Mouse (Mus musculus) neural tube, embryonic 15.5 days (tissue): ENCODE data around the gene Selp. TPM values are rescaled to one million over a fixed set of nuclear protein-coding genes. Genes with fewer than 3 reads are reported as not detected.

ENCODE experiments used
- ATAC-seq: fragments of 200-750 bp; cut with Nextera tagmentation; 2 replicates; pipeline ENCODE4 v1.8.0; 2017; ENCODE audit warnings: mild to moderate bottlenecking, moderate TSS enrichment, moderate library complexity; ENCODE audit not compliant: low FRiP score
- H3K27ac ChIP-seq: fragments of 300-500 bp; sonication (generic); replicated peaks from 2 replicates; pipeline ENCODE4 v1.5.1; 2015; ENCODE audit warnings: mild to moderate bottlenecking, inconsistent platforms
- H3K27me3 ChIP-seq: fragments of 300-500 bp; sonication (generic); replicated peaks from 2 replicates; pipeline ENCODE4 v1.6.1; 2015; ENCODE audit warnings: inconsistent platforms
- H3K36me3 ChIP-seq: fragments of 300-500 bp; sonication (generic); 2 replicates; pipeline ENCODE4 v1.6.1; 2015; ENCODE audit warnings: inconsistent platforms
- H3K4me1 ChIP-seq: fragments of 300-500 bp; sonication (generic); 2 replicates; pipeline ENCODE4 v1.6.1; 2015; ENCODE audit warnings: inconsistent platforms
- H3K4me2 ChIP-seq: fragments of 300-500 bp; sonication (generic); 2 replicates; pipeline ENCODE4 v1.6.1; 2015; ENCODE audit warnings: inconsistent platforms, mild to moderate bottlenecking, moderate library complexity
- H3K4me3 ChIP-seq: fragments of 300-500 bp; sonication (generic); replicated peaks from 2 replicates; pipeline ENCODE4 v1.5.1; 2015; ENCODE audit warnings: mild to moderate bottlenecking, inconsistent platforms
- H3K9ac ChIP-seq: fragments of 300-500 bp; sonication (generic); replicated peaks from 2 replicates; pipeline ENCODE4 v1.6.1; 2015; ENCODE audit warnings: mild to moderate bottlenecking, inconsistent platforms
- H3K9me3 ChIP-seq: fragments of 300-500 bp; sonication (generic); replicated peaks from 2 replicates; pipeline ENCODE4 v1.6.1; 2016; ENCODE audit warnings: inconsistent platforms
- WGBS: fragments of 180-500 bp; shearing (Covaris S2); methylation state at CpG from one replicate; pipeline ENCODE4 v1.1.7; 2015; ENCODE audit warnings: mixed read lengths; 5-methylcytosine and 5-hydroxymethylcytosine counted together
- polyA plus RNA-seq: library from polyadenylated mRNA; unstranded; fragments of >200 nt; fragmentation: Nextera tagmentation; extraction: Ambion mirVana; gene quantifications from 2 replicates; pipeline ENCODE4 v1.2.1, GENCODE M21; 2015

Selp gene
- polyA plus RNA-seq, 1 experiment from 2014 or later = not detected

- no peak overlapping the region for H3K9ac ChIP-seq
- H3K4me3 ChIP-seq = no peak overlapping the region
- WGBS = 86% methylated on average over 3 of the region's 3 CpGs
- no peaks in the 10 kb centered on the region for H3K9me3 ChIP-seq
- H3K4me1 ChIP-seq = no peaks in the 10 kb centered on the region
- H3K27ac ChIP-seq = no peak overlapping the region
- H3K36me3 ChIP-seq = no peaks in the 10 kb centered on the region
- no peak for ATAC-seq
- H3K27me3 ChIP-seq = no peaks in the 10 kb centered on the region
- H3K4me2 ChIP-seq = no peak overlapping the region
Observed at GRCm38 (mm10) chr1:164119892-164120776, 5.1 kb downstream of the Selp start.

GRCm38 (mm10) chr1:164120777-164121158, 5.7 kb downstream of the Selp start:
- Histone ChIP-seq H3K9ac (no peak overlapping the region), H3K36me3 (no peaks in the 10 kb centered on the region), H3K4me2 (no peak overlapping the region), H3K9me3 (no peaks in the 10 kb centered on the region), H3K4me3 (no peak overlapping the region), H3K27ac (no peak overlapping the region), H3K27me3 (no peaks in the 10 kb centered on the region), H3K4me1 (no peaks in the 10 kb centered on the region)
- WGBS = 91% methylated on average over 3 of the region's 3 CpGs
- no peak for ATAC-seq

- WGBS = 62% methylated on average over 3 of the region's 3 CpGs
- ATAC-seq = no peak
- Histone ChIP-seq H3K27me3 (no peaks in the 10 kb centered on the region), H3K4me3 (no peak overlapping the region), H3K9me3 (no peaks in the 10 kb centered on the region), H3K4me2 (no peak overlapping the region), H3K9ac (no peak overlapping the region), H3K27ac (no peak overlapping the region), H3K36me3 (no peaks in the 10 kb centered on the region), H3K4me1 (no peaks in the 10 kb centered on the region)
Observed at GRCm38 (mm10) chr1:164123836-164124235, 8.8 kb downstream of the Selp start.

GRCm38 (mm10) chr1:164130013-164130412, 14.9 kb downstream of the Selp start:
- H3K9ac ChIP-seq = no peak overlapping the region
- no peak overlapping the region for H3K27ac ChIP-seq
- H3K4me2 ChIP-seq = no peak overlapping the region
- no peak overlapping the region for H3K4me3 ChIP-seq
- WGBS = 66% methylated on average over 3 of the region's 3 CpGs
- H3K9me3 ChIP-seq = no peaks in the 10 kb centered on the region
- H3K27me3 ChIP-seq = no peaks in the 10 kb centered on the region
- ATAC-seq = no peak
- H3K4me1 ChIP-seq = no peaks in the 10 kb centered on the region
- no peaks in the 10 kb centered on the region for H3K36me3 ChIP-seq

- ATAC-seq = no peak
- no peaks in the 10 kb centered on the region for H3K9me3 ChIP-seq
- 85% methylated on average over 1 of the region's 1 CpGs for WGBS
Observed at GRCm38 (mm10) chr1:164132609-164133008, 17.5 kb downstream of the Selp start.

GRCm38 (mm10) chr1:164134101-164134500, 19.0 kb downstream of the Selp start:
- Histone ChIP-seq H3K9me3 (no peaks in the 10 kb centered on the region), H3K9ac (no peak overlapping the region), H3K4me3 (no peak overlapping the region), H3K27ac (no peak overlapping the region), H3K36me3 (no peaks in the 10 kb centered on the region), H3K27me3 (no peaks in the 10 kb centered on the region), H3K4me1 (no peaks in the 10 kb centered on the region; the same call in 1 of the 2 replicates), H3K4me2 (no peak overlapping the region)
- 89% methylated on average over 6 of the region's 6 CpGs for WGBS
- ATAC-seq = no peak

More at GRCm38 (mm10) chr1:164132609-164133008, 17.5 kb downstream of the Selp start:
- Histone ChIP-seq H3K27me3 (no peaks in the 10 kb centered on the region), H3K27ac (no peak overlapping the region), H3K4me1 (no peaks in the 10 kb centered on the region), H3K4me2 (no peak overlapping the region), H3K4me3 (no peak overlapping the region), H3K36me3 (no peaks in the 10 kb centered on the region), H3K9ac (no peak overlapping the region)

GRCm38 (mm10) chr1:164135360-164135759, 20.3 kb downstream of the Selp start:
- ATAC-seq = no peak
- Histone ChIP-seq H3K27me3 (no peaks in the 10 kb centered on the region), H3K9me3 (no peaks in the 10 kb centered on the region), H3K27ac (no peak overlapping the region), H3K4me3 (no peak overlapping the region), H3K4me2 (no peak overlapping the region), H3K9ac (no peak overlapping the region), H3K36me3 (no peaks in the 10 kb centered on the region), H3K4me1 (no peaks in the 10 kb centered on the region; the same call in 1 of the 2 replicates)
- WGBS = 85% methylated on average over 5 of the region's 5 CpGs

- no peak overlapping the region for H3K4me2 ChIP-seq
- H3K9ac ChIP-seq = no peak overlapping the region
- H3K4me3 ChIP-seq = no peak overlapping the region
- no peaks in the 10 kb centered on the region for H3K9me3 ChIP-seq
- H3K36me3 ChIP-seq = no peaks in the 10 kb centered on the region
- 83% methylated on average over 11 of the region's 11 CpGs for WGBS
- H3K27ac ChIP-seq = no peak overlapping the region
- H3K4me1 ChIP-seq = no peaks in the 10 kb centered on the region; the same call in 1 of the 2 replicates
- H3K27me3 ChIP-seq = no peaks in the 10 kb centered on the region
- ATAC-seq = no peak
Observed at GRCm38 (mm10) chr1:164135960-164136359, 20.9 kb downstream of the Selp start.

- H3K4me1 ChIP-seq = no peaks in the 10 kb centered on the region; the same call in 1 of the 2 replicates
- 81% methylated on average over 6 of the region's 6 CpGs for WGBS
- H3K9ac ChIP-seq = no peak overlapping the region
- H3K4me2 ChIP-seq = no peak overlapping the region
- H3K9me3 ChIP-seq = no peaks in the 10 kb centered on the region
- no peaks in the 10 kb centered on the region for H3K27me3 ChIP-seq
- no peak for ATAC-seq
- H3K4me3 ChIP-seq = no peak overlapping the region
- H3K27ac ChIP-seq = no peak overlapping the region
- H3K36me3 ChIP-seq = no peaks in the 10 kb centered on the region
Observed at GRCm38 (mm10) chr1:164136636-164137035, 21.6 kb downstream of the Selp start.

GRCm38 (mm10) chr1:164138365-164139130, 23.5 kb downstream of the Selp start:
- Histone ChIP-seq H3K4me2 (peak overlapping the region; percentile 38; the same call in 1 of the 2 replicates), H3K9me3 (no peaks in the 10 kb centered on the region)
- ATAC-seq = peak; percentile 61; the same call in 1 of the 2 replicates

GRCm38 (mm10) chr1:164139464-164139863, 24.4 kb downstream of the Selp start:
- Histone ChIP-seq H3K4me2 (no peak overlapping the region), H3K9ac (no peak overlapping the region), H3K27ac (no peak overlapping the region), H3K36me3 (no peaks in the 10 kb centered on the region), H3K4me3 (no peak overlapping the region), H3K27me3 (no peaks in the 10 kb centered on the region), H3K4me1 (no peaks in the 10 kb centered on the region; the same call in 1 of the 2 replicates), H3K9me3 (no peaks in the 10 kb centered on the region)
- 71% methylated on average over 4 of the region's 4 CpGs for WGBS
- no peak for ATAC-seq

More at GRCm38 (mm10) chr1:164138365-164139130, 23.5 kb downstream of the Selp start:
- 5% methylated on average over 5 of the region's 5 CpGs for WGBS
- Histone ChIP-seq H3K4me1 (no peaks in the 10 kb centered on the region; the same call in 1 of the 2 replicates), H3K27me3 (no peaks in the 10 kb centered on the region), H3K4me3 (no peak overlapping the region), H3K36me3 (no peaks in the 10 kb centered on the region), H3K27ac (no peak overlapping the region), H3K9ac (0 out of 2 replicates have a peak overlapping the region, but pooled peaks have one; percentile 17)
